21 mouse cellular contexts compared by ENCODE assay signal in genomic region chr7:122294111-122294510, GRCm38 (mm10). TPM values are rescaled to one million over a fixed set of nuclear protein-coding genes. Genes with fewer than 3 reads are reported as not detected.
DNase-seq lines count a peak whose midpoint lies in the region; ATAC-seq and TF ChIP-seq lines count a peak whose summit lies in the region.
"Had no signal": no experiment of that assay in that cellular context is flagged by ENCODE, and none has a peak within 500 bp of the region (broad histone marks: within the 10 kb centered on the region; RNA-seq: fewer than 3 reads in every experiment).

No protein-coding gene starts in this region.

- peak overlapping the region; percentile 7 to 57 (median 34) for H3K4me3 ChIP-seq in CH12.LX (replicated peaks in 1 of 3; ENCODE audit: low read depth in 2 of 3, low read length in 2 of 3, poor library complexity in 1 of 3)
- H3K4me3 ChIP-seq: embryonic facial prominence, embryonic 13.5 days; embryonic facial prominence, embryonic 15.5 days; erythroblast, embryonic 14.5 days; forebrain, embryonic 10.5 days; forebrain, embryonic 13.5 days; forebrain, embryonic 15.5 days had no signal

- H3K27me3 ChIP-seq in CH12.LX (replicated peaks), result no peaks in the 10 kb centered on the region

- peak overlapping the region; percentile 41; the same call in 1 of the 2 replicates for H3K27ac ChIP-seq in CH12.LX (ENCODE audit: insufficient read depth, low read depth)
- H3K27ac ChIP-seq: embryonic facial prominence, embryonic 13.5 days; embryonic facial prominence, embryonic 15.5 days; forebrain, embryonic 10.5 days; forebrain, embryonic 13.5 days; forebrain, embryonic 15.5 days had no signal

- TF ChIP-seq RAD21 in CH12.LX (IDR thresholded peaks at IDR 0.05; ENCODE audit: low read depth, low read length), result no peak

- H3K79me2 ChIP-seq in CH12.LX (replicated peaks; ENCODE audit: control insufficient read depth, extremely low read depth, insufficient read depth, poor library complexity, severe bottlenecking), result peaks cover 99% of the 10 kb centered on the region

- 0 out of 2 replicates have a peak, but pooled peaks have one; percentile 8 for TF ChIP-seq POLR2A in CH12.LX (IDR thresholded peaks at IDR 0.05; ENCODE audit: low read depth, low read length)

- TF ChIP-seq EP300 in CH12.LX (IDR thresholded peaks at IDR 0.05; ENCODE audit: low read length), result peak; percentile 73

- in situ Hi-C loops in CH12.LX (cut with MboI; ENCODE audit: low pct_ligation_motif_present, low pct_unique_long_range_greater_than_20kb, low sequenced_read_pairs), result loop anchor here (5.0 kb wide), 1 partner anchor 47 kb away; no protein-coding TSS in a partner anchor

- dilution Hi-C loops in CH12.LX (cut with MboI; ENCODE audit: extremely low pct_ligation_motif_present, extremely low pct_unique_long_range_greater_than_20kb, low sequenced_read_pairs), result no loop called here

- H3K9me3 ChIP-seq in CH12.LX (replicated peaks; ENCODE audit: low read length), result peaks cover 7% of the 10 kb centered on the region
- H3K9me3 ChIP-seq: embryonic facial prominence, embryonic 13.5 days; embryonic facial prominence, embryonic 15.5 days; forebrain, embryonic 10.5 days; forebrain, embryonic 13.5 days; forebrain, embryonic 15.5 days had no signal

- peak; percentile 17 for DNase-seq in cerebellum, adult 9-10 months
- DNase-seq in cerebellum, adult 8-10 months, result no peak
- DNase-seq in CH12.LX (ENCODE audit: extremely low read depth), result no peak
- no peak for DNase-seq in thymus, postnatal 14 days
- DNase-seq: adrenal gland, adult 2 months; adrenal gland, postnatal 10 days; adrenal gland, postnatal 25 days; cerebellum, adult 11 months; cerebellum, postnatal 14 days; cerebellum, postnatal 36 days; embryo, embryonic 11 days; forebrain, postnatal 0 days had no signal

- H3K4me2 ChIP-seq in CH12.LX (ENCODE audit: insufficient read depth, low read depth, poor library complexity, severe bottlenecking), result peak overlapping the region; percentile 60
- H3K4me2 ChIP-seq: embryonic facial prominence, embryonic 13.5 days; embryonic facial prominence, embryonic 15.5 days; forebrain, embryonic 13.5 days; forebrain, embryonic 15.5 days had no signal

- no peak for TF ChIP-seq CTCF in CH12.LX (conservative IDR thresholded peaks at IDR 0.05 in 1 of 2, IDR thresholded peaks at IDR 0.05 in 1 of 2; ENCODE audit: low read depth in 2 of 2, low read length in 2 of 2)

- peaks cover 25 to 65% of the 10 kb centered on the region in 2 experiments for H3K4me1 ChIP-seq in CH12.LX (ENCODE audit: control insufficient read depth in 1 of 2, insufficient read depth in 2 of 2)

- H3K36me3 ChIP-seq in CH12.LX (replicated peaks in 1 of 2; ENCODE audit: control insufficient read depth in 1 of 2, insufficient read depth in 1 of 2, low read length in 1 of 2), result peaks cover 50 to 84% of the 10 kb centered on the region in 2 experiments
- H3K36me3 ChIP-seq: embryonic facial prominence, embryonic 13.5 days; embryonic facial prominence, embryonic 15.5 days; forebrain, embryonic 10.5 days; forebrain, embryonic 15.5 days had no signal

- peak overlapping the region; percentile 20; the same call in 1 of the 2 replicates for H3K9ac ChIP-seq in CH12.LX (ENCODE audit: insufficient read depth, low read depth)
- H3K9ac ChIP-seq: embryonic facial prominence, embryonic 13.5 days; embryonic facial prominence, embryonic 15.5 days; forebrain, embryonic 13.5 days; forebrain, embryonic 15.5 days; forebrain, postnatal 0 days had no signal

- no peak for ATAC-seq in granulocyte monocyte progenitor cell, adult 5-6 weeks (replicated peaks; ENCODE audit: poor library complexity, severe bottlenecking)
- ATAC-seq: CD4-positive, CD25-positive, alpha-beta regulatory T cell, adult 4 months; forebrain, embryonic 13.5 days; forebrain, embryonic 15.5 days; forebrain, postnatal 0 days had no signal

TF ChIP-seq in CH12.LX, 34 proteins besides CTCF, POLR2A, EP300 and RAD21:
- TF ChIP-seq PAX5 (IDR thresholded peaks at IDR 0.05; ENCODE audit: low read length) (no peak), MAFK (IDR thresholded peaks at IDR 0.05; ENCODE audit: insufficient replicate concordance, low read length) (no peak), ZC3H11A (IDR thresholded peaks at IDR 0.05; ENCODE audit: low read depth, low read length) (no peak), HCFC1 (IDR thresholded peaks at IDR 0.05; ENCODE audit: low read depth, low read length) (no peak), ZKSCAN1 (IDR thresholded peaks at IDR 0.05; ENCODE audit: borderline replicate concordance, low read depth, low read length) (no peak), MAZ (IDR thresholded peaks at IDR 0.05; ENCODE audit: low read depth, low read length) (no peak), SMC3 (IDR thresholded peaks at IDR 0.05; ENCODE audit: low read depth, low read length) (no peak; the same call in 1 of the 2 replicates), TCF12 (IDR thresholded peaks at IDR 0.05; ENCODE audit: low read depth, low read length) (0 out of 2 replicates have a peak, but pooled peaks have one; percentile 36), ELF1 (IDR thresholded peaks at IDR 0.05; ENCODE audit: low read depth, low read length) (no peak), MEF2A (IDR thresholded peaks at IDR 0.05; ENCODE audit: borderline replicate concordance, low read depth, low read length) (peak; percentile 36; the same call in 1 of the 2 replicates), CHD2 (IDR thresholded peaks at IDR 0.05; ENCODE audit: low read length) (no peak), MYC (IDR thresholded peaks at IDR 0.05; ENCODE audit: low read depth, low read length) (peak; percentile 60; the same call in 1 of the 2 replicates), JUN (IDR thresholded peaks at IDR 0.05; ENCODE audit: insufficient read depth, low read depth, low read length) (peak; percentile 71), ETS1 (conservative IDR thresholded peaks at IDR 0.05; ENCODE audit: low read depth, low read length) (peak; percentile 57), TBP (conservative IDR thresholded peaks at IDR 0.05; ENCODE audit: low read depth, low read length) (no peak), SIN3A (IDR thresholded peaks at IDR 0.05; ENCODE audit: low read length) (peak; percentile 45; the same call in 1 of the 2 replicates), USF1 (IDR thresholded peaks at IDR 0.05; ENCODE audit: low read depth, low read length) (no peak), MXI1 (IDR thresholded peaks at IDR 0.05; ENCODE audit: low read depth, low read length) (peak; percentile 39), RCOR1 (conservative IDR thresholded peaks at IDR 0.05; ENCODE audit: low read depth, low read length) (no peak), ZNF384 (IDR thresholded peaks at IDR 0.05; ENCODE audit: low read depth, low read length) (no peak), CHD1 (IDR thresholded peaks at IDR 0.05; ENCODE audit: low read depth, low read length) (no peak), BHLHE40 (IDR thresholded peaks at IDR 0.05; ENCODE audit: low read depth, low read length) (peak; percentile 92), JUND (conservative IDR thresholded peaks at IDR 0.05; ENCODE audit: low read depth, low read length) (peak; percentile 74), UBTF (IDR thresholded peaks at IDR 0.05; ENCODE audit: low read depth, low read length) (no peak), GABPA (IDR thresholded peaks at IDR 0.05; ENCODE audit: insufficient replicate concordance, low read depth, low read length) (no peak), POLR2AphosphoS2 (IDR thresholded peaks at IDR 0.05; ENCODE audit: low read depth, low read length) (no peak), USF2 (conservative IDR thresholded peaks at IDR 0.05; ENCODE audit: low read depth, low read length) (no peak), IRF4 (IDR thresholded peaks at IDR 0.05; ENCODE audit: low read depth, low read length) (peak; percentile 88), E2F4 (IDR thresholded peaks at IDR 0.05; ENCODE audit: insufficient replicate concordance, low read depth, low read length) (no peak), KAT2A (IDR thresholded peaks at IDR 0.05; ENCODE audit: insufficient replicate concordance, low read length) (no peak), NRF1 (IDR thresholded peaks at IDR 0.05; ENCODE audit: low read depth, low read length) (no peak)

RNA-seq across cellular contexts. Expression of gene Prkcb, which starts 5.6 kb away (rescaled TPM):
- total RNA-seq in CH12.LX (2012; rRNA removed) (270 and 337 TPM in 2 replicates), CH12.LX (2014; rRNA removed) (289 and 323 TPM in 2 replicates)
- polyA plus RNA-seq in CH12.LX (2012; ENCODE audit: insufficient read length, low read depth), result 381 and 463 TPM in 2 replicates
- total RNA-seq in granulocyte monocyte progenitor cell, adult 5-6 weeks (2014; fragmentation: Nextera tagmentation), result 22.6 and 25.8 TPM in 2 replicates
- total RNA-seq in granulocyte monocyte progenitor cell, adult 5-6 weeks (2017), result 21.4 and 27.1 TPM in 2 replicates
- total RNA-seq: MEL had no signal
- polyA plus RNA-seq: erythroblast, embryonic 14.5 days had no signal

Comparison
In these comparisons a context has a peak if more than half of its experiments do, and no peak if none do; other contexts are left out.
1. RNA of gene Prkcb, which starts 5.6 kb away (total RNA-seq): 270 to 337 TPM in CH12.LX; 21.4 to 27.1 TPM in granulocyte monocyte progenitor cell, adult 5-6 weeks; every median in the first group is over 4 times any median in the second.